Mouse (Mus musculus) layer of hippocampus, postnatal 10 days (tissue): Measurements from ENCODE around the gene Olfr843. TPM values are rescaled to one million over a fixed set of nuclear protein-coding genes. Genes with fewer than 3 reads are reported as not detected.

Source experiments
- DNase-seq, 2 experiments: peaks; one replicate each; pipeline ENCODE4 v3.0.0; 2021; ENCODE audit warnings: low spot score in 2 of 2
- long read RNA-seq: library from polyadenylated mRNA; stranded (forward); transcript quantifications from one replicate; pipeline ENCODE4 v2.0.0, GENCODE M21; 2023
- total RNA-seq, 2 experiments: library from RNA; stranded (reverse); gene quantifications; 2 replicates each; pipeline ENCODE4 v1.2.3; 2021

Olfr843 gene
- not detected for total RNA-seq
- long read RNA-seq: 0 reads

DNA sequence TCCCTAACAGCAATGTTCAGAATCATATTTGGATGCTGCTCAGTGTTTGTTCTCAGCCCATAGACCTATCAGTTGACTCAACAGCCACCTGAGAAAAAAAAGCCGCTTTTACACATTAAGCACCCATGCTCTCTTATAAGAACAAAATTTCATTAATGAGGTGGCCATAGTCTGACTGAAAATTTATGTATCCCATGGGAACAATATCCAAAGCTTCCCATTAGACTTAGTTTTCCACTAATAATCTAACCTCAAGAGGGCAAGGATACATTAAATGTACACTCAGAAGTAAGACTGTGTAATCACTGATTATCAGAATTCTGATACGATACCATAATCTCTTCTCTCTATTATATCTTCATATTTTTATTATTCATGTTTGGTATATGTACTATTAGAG, at the start of gene Olfr843:
Gene Olfr843 (minus strand): TSS at position 101 of the 400 bp plus-strand sequence.
- no peak for DNase-seq

Other genes starting within 250 kb of the Olfr843 start
- not detected for gene Olfr835, start 219.3 kb downstream of the Olfr843 start, total RNA-seq
- gene Olfr836, start 131.6 kb downstream of the Olfr843 start, total RNA-seq: not detected
- gene Olfr837, start 115.7 kb downstream of the Olfr843 start, total RNA-seq: not detected
- gene Olfr839-ps1, start 74.7 kb downstream of the Olfr843 start, total RNA-seq: under 1 TPM; 0.05 to 0.07 TPM
- gene Olfr844, start 64.4 kb upstream of the Olfr843 start, total RNA-seq: not detected
- gene Olfr845, start 84.5 kb upstream of the Olfr843 start, total RNA-seq: not detected
- not detected for gene Olfr846, start 112.0 kb upstream of the Olfr843 start, total RNA-seq
- not detected for gene Olfr847, start 126.7 kb upstream of the Olfr843 start, total RNA-seq
- not detected for gene Olfr849, start 188.3 kb upstream of the Olfr843 start, total RNA-seq
- not detected for gene Olfr850, start 226.3 kb upstream of the Olfr843 start, total RNA-seq
- gene Olfr851, start 241.3 kb upstream of the Olfr843 start, total RNA-seq: not detected